Mouse (Mus musculus) forebrain, embryonic 16.5 days (tissue): ENCODE measurements at regions not wholly inside any gene's neighbourhood (a gene's known extent, or its start where the extent isn't known, plus 50 kb on each side); places are given as distances from the start of the nearest gene placed in this dataset.

Experiments
- ATAC-seq: fragments of 200-750 bp; cut with Nextera tagmentation; 2 replicates; pipeline ENCODE4 v1.8.0; 2017; ENCODE audit warnings: mild to moderate bottlenecking, moderate library complexity
- H3K27ac ChIP-seq: fragments of 300-500 bp; sonication (generic); 2 replicates; pipeline ENCODE4 v1.5.1; 2014; ENCODE audit warnings: low read length, control low read depth
- H3K27me3 ChIP-seq: fragments of 300-500 bp; sonication (generic); replicated peaks from 2 replicates; pipeline ENCODE4 v1.6.1; 2014; ENCODE audit warnings: low read length; ENCODE audit not compliant: control insufficient read depth, insufficient read depth
- H3K36me3 ChIP-seq: fragments of 300-500 bp; sonication (generic); 2 replicates; pipeline ENCODE4 v1.6.1; 2014; ENCODE audit not compliant: control insufficient read depth, insufficient read depth
- H3K4me1 ChIP-seq: fragments of 300-500 bp; sonication (generic); replicated peaks from 2 replicates; pipeline ENCODE4 v1.6.1; 2014; ENCODE audit warnings: low read length; ENCODE audit not compliant: control insufficient read depth, insufficient read depth
- H3K4me2 ChIP-seq: fragments of 300-500 bp; sonication (generic); 2 replicates; pipeline ENCODE4 v1.6.1; 2014; ENCODE audit warnings: mild to moderate bottlenecking, low read length, control low read depth
- H3K4me3 ChIP-seq: fragments of 300-500 bp; sonication (generic); replicated peaks from 2 replicates; pipeline ENCODE4 v1.5.1; 2014; ENCODE audit warnings: mild to moderate bottlenecking, low read length, control low read depth
- H3K9ac ChIP-seq: fragments of 300-500 bp; sonication (generic); replicated peaks from 2 replicates; pipeline ENCODE4 v1.6.1; 2014; ENCODE audit warnings: low read depth, low read length, control low read depth
- H3K9me3 ChIP-seq: fragments of 300-500 bp; sonication (generic); 2 replicates; pipeline ENCODE4 v1.6.1; 2016; ENCODE audit warnings: low read length; ENCODE audit not compliant: control insufficient read depth
- WGBS: fragments of 180-500 bp; shearing (Covaris S2); extraction: QIAGEN DNeasy Blood & Tissue Kit; methylation state at CpG from one replicate; pipeline ENCODE4 v1.1.7; 2014; 5-methylcytosine and 5-hydroxymethylcytosine counted together

DNA sequence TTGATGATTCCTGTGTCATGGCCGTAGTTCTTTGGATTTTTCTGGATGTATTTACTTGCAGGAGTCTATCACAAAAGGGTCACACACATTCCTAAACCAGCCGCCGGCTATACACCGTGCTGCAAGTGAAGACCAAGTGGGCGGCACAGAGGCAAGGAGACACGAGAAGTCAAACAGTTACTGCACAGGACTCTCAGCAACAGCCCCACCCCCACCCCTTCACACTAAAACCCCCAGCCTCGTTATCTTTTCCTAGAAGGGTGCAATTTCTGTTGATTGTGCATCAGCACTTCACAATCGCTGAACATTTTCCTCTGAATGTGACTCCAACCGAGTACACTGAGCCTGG, 126.9 kb upstream of the Klf14 start:
- 54% methylated on average over 9 of the region's 9 CpGs for WGBS
- Histone ChIP-seq H3K27ac (no peak overlapping the region), H3K27me3 (no peaks in the 10 kb centered on the region), H3K4me2 (no peak overlapping the region), H3K36me3 (no peaks in the 10 kb centered on the region), H3K4me3 (no peak overlapping the region), H3K4me1 (peaks cover 36% of the 10 kb centered on the region), H3K9me3 (no peaks in the 10 kb centered on the region), H3K9ac (no peak overlapping the region)
- no peak for ATAC-seq

DNA sequence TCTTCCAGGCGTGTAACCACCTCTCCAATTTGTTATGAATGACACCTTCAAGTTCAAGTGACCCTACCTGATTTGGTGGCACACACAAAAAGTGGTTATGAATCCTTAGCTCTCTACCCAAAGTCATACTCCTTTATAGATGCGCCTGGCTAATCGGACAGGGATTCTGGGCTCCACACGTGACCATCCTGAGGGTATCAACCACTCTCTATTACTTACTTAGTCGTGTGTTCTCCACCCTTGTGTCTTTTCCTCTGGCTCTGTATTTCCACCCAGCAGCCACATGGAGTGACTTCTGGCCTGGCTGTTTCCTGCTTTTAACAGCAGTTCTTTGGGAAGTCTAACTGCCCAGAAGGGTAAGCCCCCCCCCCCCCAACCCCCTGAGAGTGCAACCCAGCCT, 127.4 kb upstream of the Klf14 start:
- peaks cover 36% of the 10 kb centered on the region for H3K4me1 ChIP-seq
- no peak for ATAC-seq
- H3K9me3 ChIP-seq = no peaks in the 10 kb centered on the region
- 87% methylated on average over 5 of the region's 5 CpGs for WGBS
- no peak overlapping the region for H3K4me2 ChIP-seq
- H3K9ac ChIP-seq = no peak overlapping the region
- no peaks in the 10 kb centered on the region for H3K36me3 ChIP-seq
- no peak overlapping the region for H3K4me3 ChIP-seq
- H3K27me3 ChIP-seq = no peaks in the 10 kb centered on the region
- no peak overlapping the region for H3K27ac ChIP-seq

DNA sequence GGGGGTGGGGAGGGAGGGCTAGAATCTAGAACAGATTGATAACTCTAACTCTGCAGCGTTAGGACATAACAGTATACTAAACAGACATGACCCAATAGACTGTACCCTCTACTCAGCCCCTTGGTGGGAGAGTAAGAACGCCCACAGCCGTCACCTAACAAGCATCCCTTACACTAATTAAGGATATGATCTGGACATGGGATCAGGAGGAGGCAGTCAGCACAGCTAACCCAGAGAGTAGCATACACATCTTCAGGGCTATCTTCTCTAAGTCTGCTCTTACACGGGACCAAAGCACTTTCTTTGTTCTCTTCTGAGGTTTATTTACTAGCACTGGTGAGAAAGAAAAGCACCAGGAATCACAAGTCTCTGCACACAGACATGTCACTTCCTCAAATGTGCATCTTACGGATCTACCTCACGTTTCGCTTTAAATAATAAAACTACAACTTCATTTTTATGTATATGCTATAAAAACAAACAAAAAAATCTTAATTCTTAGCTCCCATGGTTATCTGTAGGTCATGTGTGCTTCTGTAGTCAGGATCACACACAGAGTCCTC, 128.0 kb upstream of the Klf14 start:
- Histone ChIP-seq H3K27ac (no peak overlapping the region), H3K9ac (no peak overlapping the region), H3K4me1 (peaks cover 36% of the 10 kb centered on the region), H3K36me3 (no peaks in the 10 kb centered on the region), H3K4me3 (no peak overlapping the region), H3K27me3 (no peaks in the 10 kb centered on the region), H3K4me2 (peak overlapping the region; percentile 16; the same call in 1 of the 2 replicates), H3K9me3 (no peaks in the 10 kb centered on the region)
- 57% methylated on average over 7 of the region's 7 CpGs for WGBS
- no peak for ATAC-seq

DNA sequence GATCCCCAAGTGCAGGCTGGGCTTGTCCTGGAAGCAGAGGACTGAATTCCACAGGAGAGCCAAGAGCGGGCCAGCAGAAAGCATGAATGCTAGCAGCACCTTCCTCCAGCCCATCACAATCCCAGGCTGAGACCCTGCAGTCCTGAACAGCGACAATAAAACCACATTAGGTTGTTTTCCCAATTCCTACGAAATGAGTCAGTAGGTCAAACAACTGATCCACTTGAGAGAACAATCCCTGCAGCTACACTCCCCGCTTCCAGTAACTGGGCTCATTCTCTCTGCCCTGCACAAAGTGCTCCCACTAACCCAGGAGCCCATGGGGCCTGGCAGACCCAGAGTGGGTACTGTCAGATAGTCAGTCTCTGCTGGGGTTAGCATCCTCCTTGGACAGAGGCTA, 128.6 kb upstream of the Klf14 start:
- Histone ChIP-seq H3K27ac (no peak overlapping the region; the same call in 1 of the 2 replicates), H3K9ac (no peak overlapping the region), H3K9me3 (no peaks in the 10 kb centered on the region), H3K4me2 (0 out of 2 replicates have a peak overlapping the region, but pooled peaks have one; percentile 16), H3K4me3 (no peak overlapping the region), H3K27me3 (no peaks in the 10 kb centered on the region), H3K36me3 (no peaks in the 10 kb centered on the region), H3K4me1 (peaks cover 38% of the 10 kb centered on the region)
- WGBS = 38% methylated on average over 4 of the region's 4 CpGs
- no peak for ATAC-seq

DNA sequence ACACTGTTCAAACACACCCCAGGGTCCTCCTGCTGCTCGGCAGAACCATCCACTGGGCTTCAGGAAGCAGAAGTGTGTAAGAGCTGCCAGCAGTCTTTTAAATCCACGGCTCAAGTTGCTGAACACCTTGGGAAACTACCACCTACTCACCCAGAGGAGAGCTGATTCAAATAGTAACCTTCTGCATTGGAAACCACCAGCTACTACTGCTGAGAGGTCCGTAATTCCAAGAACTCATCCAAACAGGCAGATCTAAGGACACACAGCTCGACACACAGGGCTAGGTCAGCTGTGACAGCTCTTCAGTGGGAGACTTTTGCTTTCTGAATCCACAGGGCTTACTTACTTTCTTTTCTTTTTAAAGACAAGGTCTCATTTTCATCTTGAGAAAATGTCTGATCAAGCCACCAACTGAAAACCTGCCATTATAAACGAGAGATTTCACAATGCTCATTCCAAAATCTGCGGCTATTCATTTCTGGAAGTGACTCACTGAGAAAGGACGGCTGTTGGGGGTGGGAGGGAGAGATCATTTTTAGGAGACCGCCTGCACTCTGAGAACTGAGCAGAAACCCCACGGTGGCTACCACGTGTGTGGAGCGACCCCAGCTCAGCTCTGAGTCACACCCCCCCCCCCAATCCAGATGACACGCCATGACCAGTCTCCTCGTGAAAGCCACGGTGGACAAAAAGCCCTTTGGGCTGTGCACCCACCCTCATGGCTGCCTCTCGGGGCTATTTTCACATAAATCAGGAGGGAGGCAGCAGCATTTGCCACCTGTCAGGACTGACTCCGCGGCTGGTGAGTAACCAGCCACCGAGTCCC, 129.5 kb upstream of the Klf14 start:
- Histone ChIP-seq H3K9me3 (no peaks in the 10 kb centered on the region), H3K4me3 (peak overlapping the region; percentile 34), H3K4me2 (peak overlapping the region; percentile 60), H3K27me3 (no peaks in the 10 kb centered on the region), H3K9ac (peak overlapping the region; percentile 39), H3K4me1 (peaks cover 39% of the 10 kb centered on the region), H3K36me3 (no peaks in the 10 kb centered on the region), H3K27ac (peak overlapping the region; percentile 71)
- WGBS = 8% methylated on average over 18 of the region's 18 CpGs
- peak; percentile 57 for ATAC-seq

DNA sequence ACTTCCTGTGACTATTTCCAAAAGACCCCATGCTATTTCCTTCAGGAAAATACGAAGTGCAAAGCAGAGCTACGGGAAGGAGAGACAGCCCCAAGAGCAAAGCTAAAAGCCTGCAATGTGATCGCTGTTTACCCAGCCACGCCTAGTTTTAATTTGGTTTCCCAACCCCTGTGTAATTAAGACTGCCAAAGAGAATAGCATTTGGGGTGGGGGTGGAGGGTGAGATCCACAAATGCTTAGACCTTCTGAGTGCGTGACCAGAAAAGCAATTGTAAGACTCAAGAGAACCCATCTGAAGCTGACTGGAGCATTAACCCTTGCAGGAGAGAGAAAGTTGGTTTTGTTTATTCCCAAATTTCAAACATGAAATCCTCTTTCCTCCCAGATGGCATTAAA, 130.1 kb upstream of the Klf14 start:
- Histone ChIP-seq H3K9ac (peak overlapping the region; percentile 39), H3K9me3 (no peaks in the 10 kb centered on the region), H3K4me3 (peak overlapping the region; percentile 34), H3K27ac (peak overlapping the region; percentile 71), H3K4me2 (peak overlapping the region; percentile 60), H3K36me3 (no peaks in the 10 kb centered on the region), H3K27me3 (no peaks in the 10 kb centered on the region), H3K4me1 (peaks cover 39% of the 10 kb centered on the region)
- WGBS = 3% methylated on average over 5 of the region's 5 CpGs
- peak; percentile 78 for ATAC-seq

DNA sequence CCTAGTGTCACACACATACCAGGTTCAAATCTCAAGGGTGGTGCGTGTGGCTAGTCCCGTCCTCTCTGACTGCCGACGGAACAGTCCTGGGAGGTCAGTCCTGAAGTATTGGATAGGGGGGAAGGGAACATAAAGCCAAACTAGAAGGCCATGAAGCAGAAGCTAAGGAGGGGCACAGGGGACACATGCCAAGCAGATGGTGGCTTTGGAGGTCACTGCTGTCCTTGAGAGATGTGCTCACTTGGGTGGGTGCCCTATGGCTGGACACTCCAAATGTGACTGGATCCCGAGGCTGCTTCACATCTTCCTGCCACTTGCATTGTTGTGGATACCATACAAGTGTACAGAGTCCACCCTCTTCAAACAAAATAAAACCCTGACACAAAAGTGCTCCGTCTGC, 131.4 kb upstream of the Klf14 start:
- Histone ChIP-seq H3K27me3 (no peaks in the 10 kb centered on the region), H3K9ac (no peak overlapping the region), H3K4me3 (no peak overlapping the region), H3K36me3 (no peaks in the 10 kb centered on the region), H3K4me2 (no peak overlapping the region), H3K27ac (no peak overlapping the region), H3K4me1 (peaks cover 41% of the 10 kb centered on the region), H3K9me3 (no peaks in the 10 kb centered on the region)
- 93% methylated on average over 6 of the region's 6 CpGs for WGBS
- no peak for ATAC-seq

DNA sequence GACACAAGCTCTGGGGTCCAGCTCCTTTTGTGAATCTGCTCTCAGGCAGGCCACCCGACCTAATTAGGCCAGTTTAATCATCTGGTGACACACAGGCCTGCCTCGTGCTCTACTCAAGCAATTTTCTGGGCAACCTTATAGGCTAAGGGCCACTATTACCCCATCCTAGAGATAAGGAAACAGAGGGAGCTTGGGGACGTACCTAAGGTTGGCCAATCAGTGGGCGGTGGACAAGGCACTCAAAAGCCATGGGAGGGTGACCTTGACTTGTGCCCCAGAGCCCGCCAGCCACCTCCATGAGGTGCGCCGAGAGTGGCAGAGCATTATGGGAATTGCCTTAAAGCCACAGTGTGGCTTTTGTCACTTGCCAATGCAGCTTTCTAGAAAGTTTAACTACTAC, 131.9 kb upstream of the Klf14 start:
- peaks cover 45% of the 10 kb centered on the region for H3K4me1 ChIP-seq
- H3K9ac ChIP-seq = no peak overlapping the region
- 77% methylated on average over 7 of the region's 7 CpGs for WGBS
- no peaks in the 10 kb centered on the region for H3K36me3 ChIP-seq
- H3K4me3 ChIP-seq = no peak overlapping the region
- no peaks in the 10 kb centered on the region for H3K9me3 ChIP-seq
- H3K4me2 ChIP-seq = no peak overlapping the region
- no peaks in the 10 kb centered on the region for H3K27me3 ChIP-seq
- H3K27ac ChIP-seq = no peak overlapping the region
- no peak for ATAC-seq

DNA sequence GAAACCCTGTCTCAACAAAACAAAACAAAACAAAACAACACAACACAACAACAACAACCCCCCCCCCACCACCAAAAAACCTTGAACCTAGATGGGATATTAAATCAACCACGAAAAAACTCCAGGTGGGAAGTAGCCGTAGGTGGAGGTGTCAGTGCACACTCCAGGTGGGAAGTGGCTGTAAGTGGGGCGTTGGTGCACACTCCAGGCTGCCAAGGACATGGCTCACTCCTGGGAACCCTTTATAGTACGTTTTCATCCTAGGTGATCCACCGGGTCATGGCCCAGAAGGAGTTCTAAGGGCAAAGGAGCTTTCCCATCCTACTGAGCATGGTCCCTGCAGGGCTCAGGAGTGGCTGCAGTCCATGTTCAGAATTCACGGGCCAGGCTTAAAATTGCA, 133.4 kb upstream of the Klf14 start:
- Histone ChIP-seq H3K27me3 (no peaks in the 10 kb centered on the region), H3K4me2 (no peak overlapping the region), H3K9ac (no peak overlapping the region), H3K9me3 (no peaks in the 10 kb centered on the region), H3K27ac (no peak overlapping the region), H3K4me1 (peaks cover 47% of the 10 kb centered on the region), H3K4me3 (no peak overlapping the region), H3K36me3 (no peaks in the 10 kb centered on the region)
- 82% methylated on average over 6 of the region's 6 CpGs for WGBS
- ATAC-seq = no peak
